Mouse (Mus musculus) liver, embryonic 13.5 days (tissue): ENCODE data around the gene Zc3hav1l. TPM values are rescaled to one million over a fixed set of nuclear protein-coding genes. Genes with fewer than 3 reads are reported as not detected.

ENCODE experiments used
- ATAC-seq: fragments of 200-750 bp; cut with Nextera tagmentation; 2 replicates; pipeline ENCODE4 v1.8.0; 2017; ENCODE audit warnings: low read depth, mild to moderate bottlenecking, moderate number of reproducible peaks, moderate library complexity
- DNase-seq: peaks from one replicate; pipeline ENCODE4 v3.0.0; 2022
- H3K27ac ChIP-seq: fragments of 300-500 bp; sonication (generic); 2 replicates; pipeline ENCODE4 v1.5.1; 2015; ENCODE audit warnings: moderate library complexity, mild to moderate bottlenecking, inconsistent platforms
- H3K27me3 ChIP-seq: fragments of 300-500 bp; sonication (generic); 2 replicates; pipeline ENCODE4 v1.6.1; 2015; ENCODE audit warnings: mild to moderate bottlenecking, inconsistent platforms
- H3K36me3 ChIP-seq: fragments of 300-500 bp; sonication (generic); 2 replicates; pipeline ENCODE4 v1.6.1; 2015; ENCODE audit warnings: mild to moderate bottlenecking, inconsistent platforms
- H3K4me1 ChIP-seq: fragments of 300-500 bp; sonication (generic); replicated peaks from 2 replicates; pipeline ENCODE4 v1.6.1; 2015; ENCODE audit warnings: inconsistent platforms
- H3K4me2 ChIP-seq: fragments of 300-500 bp; sonication (generic); 2 replicates; pipeline ENCODE4 v1.6.1; 2015; ENCODE audit warnings: inconsistent platforms, mild to moderate bottlenecking, moderate library complexity
- H3K4me3 ChIP-seq: fragments of 300-500 bp; sonication (generic); replicated peaks from 2 replicates; pipeline ENCODE4 v1.5.1; 2015; ENCODE audit warnings: mild to moderate bottlenecking, inconsistent platforms
- H3K9ac ChIP-seq: fragments of 300-500 bp; sonication (generic); 2 replicates; pipeline ENCODE4 v1.6.1; 2015; ENCODE audit warnings: mild to moderate bottlenecking, inconsistent platforms
- H3K9me3 ChIP-seq: fragments of 300-500 bp; sonication (generic); replicated peaks from 2 replicates; pipeline ENCODE4 v1.6.1; 2016; ENCODE audit warnings: inconsistent platforms
- WGBS: fragments of 180-500 bp; shearing (Covaris S2); methylation state at CpG from one replicate; pipeline ENCODE4 v1.1.7; 2015; ENCODE audit not compliant: insufficient replicate concordance; 5-methylcytosine and 5-hydroxymethylcytosine counted together
- polyA plus RNA-seq: library from polyadenylated mRNA; unstranded; fragments of >200 nt; fragmentation: Nextera tagmentation; extraction: Ambion mirVana; gene quantifications from 2 replicates; pipeline ENCODE4 v1.2.1, GENCODE M21; 2015

Gene Zc3hav1l
- polyA plus RNA-seq, 1 experiment from 2014 or later, result 1.6 TPM

DNA sequence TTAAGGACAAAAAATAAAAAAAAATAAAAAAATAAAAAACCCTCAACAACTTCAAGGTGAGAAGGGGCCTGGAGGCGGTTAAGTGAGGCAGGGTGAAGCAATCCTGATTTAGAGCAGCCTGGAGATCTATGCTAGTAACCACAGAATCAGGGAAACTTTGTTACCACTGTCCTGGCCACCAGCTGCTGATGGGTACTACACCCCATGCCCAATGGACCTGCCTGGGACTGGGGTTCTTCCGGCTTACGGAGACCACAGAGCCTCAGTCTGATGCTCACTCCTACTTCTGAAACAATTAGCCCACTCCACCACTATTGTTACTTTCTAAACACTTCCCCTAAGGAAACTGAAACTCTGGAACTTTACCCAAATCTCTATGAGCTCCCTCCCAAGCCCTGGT is 54.3 kb downstream of the Zc3hav1l start:
- no peak overlapping the region for H3K4me2 ChIP-seq
- H3K9ac ChIP-seq, result no peak overlapping the region
- H3K27ac ChIP-seq, result no peak overlapping the region
- 63% methylated on average over 3 of the region's 3 CpGs for WGBS
- no peaks in the 10 kb centered on the region for H3K36me3 ChIP-seq
- no peaks in the 10 kb centered on the region for H3K4me1 ChIP-seq
- H3K4me3 ChIP-seq, result no peak overlapping the region
- H3K9me3 ChIP-seq, result no peaks in the 10 kb centered on the region
- no peaks in the 10 kb centered on the region for H3K27me3 ChIP-seq
- DNase-seq (no peak), ATAC-seq (no peak)

GRCm38 (mm10) chr6:38244167-38244566 is 54.9 kb downstream of the Zc3hav1l start:
- DNase-seq (no peak), ATAC-seq (no peak)
- WGBS, result 45% methylated on average over 3 of the region's 3 CpGs
- Histone ChIP-seq H3K9ac (no peak overlapping the region), H3K27me3 (no peaks in the 10 kb centered on the region), H3K4me3 (no peak overlapping the region), H3K4me2 (no peak overlapping the region), H3K27ac (no peak overlapping the region), H3K4me1 (no peaks in the 10 kb centered on the region), H3K9me3 (no peaks in the 10 kb centered on the region), H3K36me3 (no peaks in the 10 kb centered on the region)

- Histone ChIP-seq H3K36me3 (no peaks in the 10 kb centered on the region), H3K4me1 (no peaks in the 10 kb centered on the region), H3K27ac (no peak overlapping the region), H3K4me2 (no peak overlapping the region), H3K4me3 (no peak overlapping the region), H3K9ac (no peak overlapping the region), H3K27me3 (no peaks in the 10 kb centered on the region), H3K9me3 (no peaks in the 10 kb centered on the region)
- ATAC-seq, result no peak
- DNase-seq, result no peak
- 61% methylated on average over 5 of the region's 5 CpGs for WGBS
Observed at GRCm38 (mm10) chr6:38242833-38243232, 56.2 kb downstream of the Zc3hav1l start.

GRCm38 (mm10) chr6:38242295-38242830 is 56.7 kb downstream of the Zc3hav1l start:
- no peak overlapping the region for H3K4me2 ChIP-seq
- H3K9ac ChIP-seq, result no peak overlapping the region
- DNase-seq (no peak), ATAC-seq (no peak)
- H3K4me3 ChIP-seq, result no peak overlapping the region
- H3K27me3 ChIP-seq, result no peaks in the 10 kb centered on the region
- no peak overlapping the region for H3K27ac ChIP-seq
- no peaks in the 10 kb centered on the region for H3K9me3 ChIP-seq
- no peaks in the 10 kb centered on the region for H3K36me3 ChIP-seq
- H3K4me1 ChIP-seq, result no peaks in the 10 kb centered on the region
- 76% methylated on average over 8 of the region's 8 CpGs for WGBS

DNA sequence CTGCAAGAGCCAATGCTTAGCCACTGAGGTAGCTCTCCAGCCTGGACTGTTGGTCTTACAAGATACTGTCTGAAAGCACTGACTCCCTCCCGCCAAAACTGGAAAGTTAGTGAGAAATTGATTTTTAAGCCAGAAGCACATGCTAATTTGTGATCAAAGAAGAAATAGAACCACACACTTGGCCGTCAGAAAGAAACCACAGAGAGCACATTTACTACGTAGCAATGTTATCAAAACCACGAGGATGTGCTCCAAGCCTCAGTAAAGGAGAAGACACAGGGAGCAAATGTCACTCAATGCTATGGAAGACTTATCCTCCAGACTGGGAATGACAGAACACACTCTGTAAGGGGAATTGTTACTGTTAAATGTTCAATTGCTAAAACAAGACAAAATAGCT is 57.6 kb downstream of the Zc3hav1l start:
- Histone ChIP-seq H3K9me3 (no peaks in the 10 kb centered on the region), H3K9ac (no peak overlapping the region), H3K27me3 (no peaks in the 10 kb centered on the region), H3K27ac (no peak overlapping the region), H3K4me2 (no peak overlapping the region), H3K36me3 (no peaks in the 10 kb centered on the region), H3K4me3 (no peak overlapping the region), H3K4me1 (no peaks in the 10 kb centered on the region)
- DNase-seq (no peak), ATAC-seq (no peak)
- WGBS, result 36% methylated on average over 4 of the region's 4 CpGs

GRCm38 (mm10) chr6:38240618-38241017 is 58.4 kb downstream of the Zc3hav1l start:
- 74% methylated on average over 5 of the region's 5 CpGs for WGBS
- no peaks in the 10 kb centered on the region for H3K36me3 ChIP-seq
- H3K9ac ChIP-seq, result no peak overlapping the region
- H3K27me3 ChIP-seq, result no peaks in the 10 kb centered on the region
- no peak overlapping the region for H3K27ac ChIP-seq
- DNase-seq (no peak), ATAC-seq (no peak)
- no peak overlapping the region for H3K4me2 ChIP-seq
- H3K9me3 ChIP-seq, result no peaks in the 10 kb centered on the region
- H3K4me3 ChIP-seq, result no peak overlapping the region
- H3K4me1 ChIP-seq, result no peaks in the 10 kb centered on the region

- no peak for ATAC-seq
- DNase-seq, result no peak
- Histone ChIP-seq H3K36me3 (no peaks in the 10 kb centered on the region), H3K4me1 (no peaks in the 10 kb centered on the region), H3K4me2 (no peak overlapping the region), H3K27ac (no peak overlapping the region), H3K27me3 (no peaks in the 10 kb centered on the region), H3K9ac (no peak overlapping the region), H3K9me3 (no peaks in the 10 kb centered on the region), H3K4me3 (no peak overlapping the region)
- WGBS, result 63% methylated on average over 4 of the region's 4 CpGs
Observed at GRCm38 (mm10) chr6:38238382-38238781, 60.7 kb downstream of the Zc3hav1l start.

Other genes starting within 250 kb of the Zc3hav1l start
- not detected in 2 replicates for gene Tmem213, start 190.0 kb downstream of the Zc3hav1l start, polyA plus RNA-seq
- gene Atp6v0a4, start 174.7 kb downstream of the Zc3hav1l start, polyA plus RNA-seq, result 0.12 and 0.16 TPM in 2 replicates
- 0.28 and 0.31 TPM in 2 replicates for gene D630045J12Rik, start 45.2 kb downstream of the Zc3hav1l start, polyA plus RNA-seq
- 24.6 and 25.8 TPM in 2 replicates for gene Zc3hav1, start 55.3 kb upstream of the Zc3hav1l start, polyA plus RNA-seq
- 0.70 and 0.74 TPM in 2 replicates for gene Ttc26, start 82.2 kb upstream of the Zc3hav1l start, polyA plus RNA-seq
- 4.4 and 4.9 TPM in 2 replicates for gene Ubn2, start 134.7 kb upstream of the Zc3hav1l start, polyA plus RNA-seq
- 97.6 and 100 TPM in 2 replicates for gene Fmc1, start 234.2 kb upstream of the Zc3hav1l start, polyA plus RNA-seq